Mouse (Mus musculus) small intestine, adult 2 months (tissue): Measurements from ENCODE around the gene Rhot1. TPM values are rescaled to one million over a fixed set of nuclear protein-coding genes. Genes with fewer than 3 reads are reported as not detected.

Source experiments
- H3K27ac ChIP-seq: fragments of 200-500 bp; 2 replicates; pipeline ENCODE4 v1.5.1; 2012; ENCODE audit warnings: low read depth, low read length, control low read depth, inconsistent platforms; ENCODE audit not compliant: insufficient read depth
- H3K27me3 ChIP-seq: fragments of 200-500 bp; 2 replicates; pipeline ENCODE4 v1.6.1; 2012; ENCODE audit warnings: mild to moderate bottlenecking, moderate library complexity, low read length, inconsistent platforms; ENCODE audit not compliant: control insufficient read depth, insufficient read depth
- H3K36me3 ChIP-seq: fragments of 200-500 bp; 2 replicates; pipeline ENCODE4 v1.6.1; 2012; ENCODE audit warnings: mild to moderate bottlenecking, low read length, control low read depth, inconsistent platforms; ENCODE audit not compliant: control insufficient read depth, insufficient read depth
- H3K4me1 ChIP-seq: fragments of 200-500 bp; 2 replicates; pipeline ENCODE4 v1.6.1; 2012; ENCODE audit warnings: low read length, inconsistent platforms, mixed read lengths; ENCODE audit not compliant: control insufficient read depth, insufficient read depth, insufficient read length
- H3K4me3 ChIP-seq: fragments of 200-500 bp; 2 replicates; pipeline ENCODE4 v1.5.1; 2012; ENCODE audit warnings: low read depth, mild to moderate bottlenecking, control low read depth, inconsistent platforms, low read length, moderate library complexity
- CTCF ChIP-seq: fragments of 200-500 bp; IDR thresholded peaks from 2 replicates; pipeline ENCODE4 v1.5.1; 2012; ENCODE audit warnings: low read depth, mild to moderate bottlenecking, control low read depth, inconsistent platforms, low read length, moderate library complexity, mixed read lengths; ENCODE audit not compliant: insufficient replicate concordance, insufficient read length; ENCODE audit errors: extremely low read depth
- POLR2A ChIP-seq: fragments of 200-500 bp; IDR thresholded peaks from 2 replicates; pipeline ENCODE4 v1.6.1; 2012; ENCODE audit warnings: low read depth, mild to moderate bottlenecking, control low read depth, inconsistent platforms, low read length, moderate library complexity
- WGBS: fragments of 180-500 bp; shearing (Covaris S2); methylation state at CpG from one replicate; pipeline ENCODE4 v1.1.7; 2018; 5-methylcytosine and 5-hydroxymethylcytosine counted together
- polyA plus RNA-seq: library from polyadenylated mRNA; depleted of rRNA; stranded (reverse); fragments of >200 nt; gene quantifications from 2 replicates; pipeline ENCODE4 v1.2.3, GENCODE M21; 2012; rRNA removed

Gene Rhot1
- polyA plus RNA-seq: 1.8 and 3.0 TPM in 2 replicates

DNA sequence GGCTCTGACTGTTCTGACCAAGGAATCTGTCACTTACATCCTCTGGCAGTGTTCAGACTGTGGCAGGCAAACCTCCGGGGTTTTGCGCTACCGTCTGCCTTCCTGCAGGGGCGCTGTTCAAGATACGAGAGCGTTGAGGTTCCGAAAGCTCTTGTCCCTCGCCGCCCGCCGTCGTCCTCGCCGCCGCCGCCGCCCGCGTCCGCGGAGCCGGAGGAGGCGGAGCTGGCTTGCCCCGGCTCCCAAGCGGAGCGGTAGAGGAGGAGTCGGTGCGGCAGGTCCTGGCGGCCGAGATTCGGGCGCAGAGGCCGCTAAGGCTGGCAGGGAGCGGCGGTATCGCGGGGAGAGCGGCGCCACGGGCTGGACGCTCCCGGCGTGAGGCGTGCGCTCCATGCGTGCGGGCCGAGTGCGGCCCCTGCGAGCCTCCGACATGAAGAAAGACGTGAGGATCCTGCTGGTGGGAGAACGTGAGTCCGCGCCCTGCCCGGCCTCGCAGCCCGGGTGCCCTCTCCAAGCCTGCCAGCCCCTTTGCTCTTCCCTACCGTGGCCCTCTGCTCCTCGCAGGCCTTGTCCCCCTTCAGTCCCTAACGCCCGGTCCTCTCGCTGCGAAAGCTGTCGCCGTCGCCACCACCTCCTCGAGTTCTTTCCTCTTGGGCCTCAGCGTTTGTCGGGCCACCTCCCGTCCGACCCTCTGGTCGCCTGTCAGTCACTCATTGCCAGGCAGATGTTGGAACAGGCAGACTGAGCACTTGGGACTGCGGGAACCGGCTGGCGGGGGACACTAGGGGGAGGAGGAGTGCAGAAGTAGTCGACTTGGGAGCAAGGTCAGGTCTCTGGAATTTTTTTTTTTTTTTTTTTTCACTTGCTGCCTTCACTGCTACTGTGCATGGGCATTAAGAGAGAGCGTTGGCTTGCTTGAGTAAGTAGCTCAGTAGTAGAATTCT lies at the start of gene Rhot1:
Gene Rhot1 (plus strand): TSS at position 160 of the 941 bp plus-strand sequence.
- H3K4me1 ChIP-seq: no peaks in the 10 kb centered on the region
- TF ChIP-seq CTCF: peak; percentile 84
- TF ChIP-seq POLR2A: peak; percentile 70
- peaks cover 3% of the 10 kb centered on the region for H3K36me3 ChIP-seq
- H3K27ac ChIP-seq: peak within 1 kb of the TSS; percentile 83
- no peaks in the 10 kb centered on the region for H3K27me3 ChIP-seq
- H3K4me3 ChIP-seq: peak within 1 kb of the TSS; percentile 74
- under 1% methylated on average over 78 of the region's 78 CpGs for WGBS

GRCm38 (mm10) chr11:80161041-80161440 lies 47.8 kb upstream of the Rhot1 start:
- H3K4me1 ChIP-seq: peaks cover 11% of the 10 kb centered on the region; the same call in 1 of the 2 replicates
- 78% methylated on average over 4 of the region's 4 CpGs for WGBS

DNA sequence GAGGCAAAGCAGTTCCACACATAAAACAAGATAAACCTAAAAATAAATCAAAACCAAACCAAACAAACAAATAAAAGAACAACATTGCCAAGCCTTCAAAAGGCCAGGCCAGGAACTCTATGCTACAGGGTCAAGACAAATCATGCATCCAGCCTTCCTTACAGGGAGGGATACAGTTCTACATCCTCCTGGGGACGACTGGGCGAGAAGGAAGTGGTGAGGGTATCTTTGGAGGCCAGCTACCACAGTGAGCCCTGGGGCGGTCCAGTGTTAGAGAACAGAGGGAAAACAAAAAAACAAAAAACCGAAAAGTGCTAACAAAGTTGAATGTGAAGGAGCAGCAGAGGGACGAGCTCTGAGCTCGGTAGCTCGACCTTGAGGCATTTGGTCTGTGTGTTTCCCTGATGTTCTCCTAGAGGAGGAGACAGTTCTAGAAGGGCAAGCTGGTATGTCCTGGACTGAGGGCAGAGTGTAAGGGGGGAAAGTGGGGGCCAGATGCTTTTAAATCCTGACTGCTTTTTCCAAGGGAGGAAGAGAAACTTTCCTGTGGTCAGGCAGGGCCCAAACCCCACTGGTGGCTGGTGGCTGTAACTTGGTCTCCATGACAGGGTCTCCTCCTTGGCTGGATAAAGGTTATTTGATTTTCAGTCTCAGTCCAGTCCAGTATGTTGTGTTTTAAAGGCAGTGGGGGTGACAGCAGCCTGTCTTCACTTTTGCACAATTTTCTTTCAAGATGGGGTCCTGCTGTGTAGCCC lies 45.3 kb upstream of the Rhot1 start:
- Histone ChIP-seq H3K4me1 (peaks cover 11% of the 10 kb centered on the region; the same call in 1 of the 2 replicates), H3K27ac (no peak overlapping the region), H3K36me3 (peaks cover 43% of the 10 kb centered on the region), H3K27me3 (no peaks in the 10 kb centered on the region), H3K4me3 (no peak overlapping the region)
- TF ChIP-seq CTCF (no peak), POLR2A (no peak)
- WGBS: 81% methylated on average over 7 of the region's 7 CpGs

More at GRCm38 (mm10) chr11:80161041-80161440, 47.8 kb upstream of the Rhot1 start:
- Histone ChIP-seq H3K4me3 (no peak overlapping the region), H3K27ac (no peak overlapping the region), H3K36me3 (peaks cover 30% of the 10 kb centered on the region), H3K27me3 (no peaks in the 10 kb centered on the region)
- TF ChIP-seq POLR2A: no peak

GRCm38 (mm10) chr11:80164224-80164623 lies 44.6 kb upstream of the Rhot1 start:
- Histone ChIP-seq H3K4me3 (no peak overlapping the region), H3K36me3 (peaks cover 46% of the 10 kb centered on the region), H3K4me1 (peaks cover 11% of the 10 kb centered on the region), H3K27me3 (no peaks in the 10 kb centered on the region), H3K27ac (no peak overlapping the region)
- TF ChIP-seq POLR2A: no peak
- no peak for TF ChIP-seq CTCF
- WGBS: 80% methylated on average over 2 of the region's 2 CpGs

- peaks cover 21% of the 10 kb centered on the region for H3K4me1 ChIP-seq
- TF ChIP-seq POLR2A: no peak
- H3K27ac ChIP-seq: peak overlapping the region; percentile 74
- 73% methylated on average over 9 of the region's 9 CpGs for WGBS
- peaks cover 41% of the 10 kb centered on the region for H3K36me3 ChIP-seq
- H3K4me3 ChIP-seq: no peak overlapping the region
- H3K27me3 ChIP-seq: no peaks in the 10 kb centered on the region
Observed at GRCm38 (mm10) chr11:80168121-80168520, 40.7 kb upstream of the Rhot1 start.

DNA sequence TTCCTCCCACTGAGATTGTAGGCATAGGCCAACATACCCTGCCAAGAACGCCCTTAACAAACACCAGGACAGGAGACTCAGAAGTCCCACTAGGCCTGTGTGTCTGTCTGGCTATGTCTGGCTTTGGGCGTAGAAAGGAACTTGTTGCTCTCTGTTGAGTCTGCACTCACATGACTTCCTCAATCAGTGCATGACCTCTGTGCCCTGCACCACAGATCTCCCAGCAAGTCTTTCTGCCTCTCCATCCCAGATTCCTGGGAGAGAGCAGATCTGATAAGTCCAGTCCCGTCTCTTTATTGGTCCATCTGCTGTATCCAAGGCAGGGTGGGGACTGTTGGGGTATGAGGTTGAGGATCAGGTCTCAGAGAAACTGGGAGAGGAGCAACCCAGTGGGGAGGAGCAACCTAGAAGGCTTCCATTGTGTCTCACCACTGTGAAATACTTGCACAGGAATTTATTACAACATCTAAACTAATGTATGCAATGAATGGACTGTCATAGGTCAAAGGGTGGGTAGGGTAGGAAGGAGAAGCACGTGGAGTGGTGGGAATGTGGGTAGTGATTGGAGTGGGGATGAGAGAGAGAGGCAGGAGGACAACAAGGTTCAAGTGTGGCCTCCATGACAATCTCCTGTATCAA lies 40.1 kb upstream of the Rhot1 start:
- 41% methylated on average over 4 of the region's 4 CpGs for WGBS
- peaks cover 21% of the 10 kb centered on the region for H3K4me1 ChIP-seq
- H3K27ac ChIP-seq: peak overlapping the region; percentile 87
- no peak for TF ChIP-seq CTCF
- no peak for TF ChIP-seq POLR2A
- H3K36me3 ChIP-seq: peaks cover 38% of the 10 kb centered on the region
- H3K4me3 ChIP-seq: no peak overlapping the region
- H3K27me3 ChIP-seq: no peaks in the 10 kb centered on the region

- Histone ChIP-seq H3K36me3 (peaks cover 36% of the 10 kb centered on the region), H3K4me1 (peaks cover 26% of the 10 kb centered on the region), H3K4me3 (no peak overlapping the region), H3K27ac (no peak overlapping the region), H3K27me3 (no peaks in the 10 kb centered on the region)
- WGBS: 74% methylated on average over 3 of the region's 3 CpGs
- no peak for TF ChIP-seq POLR2A
- no peak for TF ChIP-seq CTCF
Observed at GRCm38 (mm10) chr11:80169629-80170028, 39.2 kb upstream of the Rhot1 start.
